Mouse (Mus musculus): Measurements from ENCODE around the gene Nufip2. TPM values are rescaled to one million over a fixed set of nuclear protein-coding genes. Genes with fewer than 3 reads are reported as not detected.

The Nufip2 gene
- polyA plus RNA-seq, 1 experiment, result 9.3 TPM

DNA sequence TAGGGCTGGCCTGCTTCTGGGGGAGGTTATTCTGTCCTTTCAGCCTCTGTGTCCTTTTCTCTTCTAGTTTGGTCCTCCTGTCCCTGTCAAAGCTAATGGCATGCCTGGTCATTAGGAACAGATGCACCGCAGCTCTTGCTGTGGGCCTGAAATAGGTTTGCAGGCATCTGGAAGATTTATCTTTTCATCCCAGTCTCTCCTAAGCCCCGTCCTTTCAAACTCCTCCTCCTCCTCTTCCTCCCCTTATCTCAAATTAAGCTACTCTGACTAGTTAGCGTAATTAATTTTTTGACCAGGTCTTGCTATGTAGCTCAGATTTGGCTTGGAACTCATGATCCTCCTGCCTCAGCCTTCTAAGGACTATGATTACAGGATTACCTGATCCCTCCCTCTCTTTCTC lies 67.5 kb downstream of the Nufip2 start:
- no peak overlapping the region for H3ac ChIP-seq (ENCODE audit: control insufficient read depth, insufficient read length)
- no peaks in the 10 kb centered on the region for H3K36me3 ChIP-seq (ENCODE audit: control insufficient read depth, insufficient read depth)
- no peak overlapping the region for H3K4me2 ChIP-seq (ENCODE audit: low read depth)
- H3K79me2 ChIP-seq (ENCODE audit: control insufficient read depth, insufficient read depth), result no peaks in the 10 kb centered on the region
- no peak overlapping the region for H3K4me3 ChIP-seq
- no peak for TF ChIP-seq POLR2AphosphoS2 (IDR thresholded peaks at IDR 0.05; ENCODE audit: insufficient read length, low read depth)
- no peak for TF ChIP-seq MYOD1 (IDR thresholded peaks at IDR 0.05; ENCODE audit: control insufficient read depth in 1 of 3, insufficient read length in 2 of 3, low read depth in 2 of 3)
- no peak for TF ChIP-seq USF1 (IDR thresholded peaks at IDR 0.05; ENCODE audit: low read depth)
- TF ChIP-seq TCF3 (IDR thresholded peaks at IDR 0.05; ENCODE audit: insufficient read length, low read depth), result no peak
- no peak for TF ChIP-seq REST (IDR thresholded peaks at IDR 0.05; ENCODE audit: insufficient read depth, insufficient read length)
- no peak for TF ChIP-seq MYOG (IDR thresholded peaks at IDR 0.05; ENCODE audit: control insufficient read depth in 1 of 3, insufficient read depth in 1 of 3, insufficient read length in 2 of 3, low read depth in 2 of 3)
- no peak for TF ChIP-seq TCF12 (IDR thresholded peaks at IDR 0.05; ENCODE audit: insufficient read depth, poor library complexity, severe bottlenecking)
- H3K27me3 ChIP-seq (ENCODE audit: control insufficient read depth, insufficient read depth, insufficient read length), result peaks cover 5% of the 10 kb centered on the region

DNA sequence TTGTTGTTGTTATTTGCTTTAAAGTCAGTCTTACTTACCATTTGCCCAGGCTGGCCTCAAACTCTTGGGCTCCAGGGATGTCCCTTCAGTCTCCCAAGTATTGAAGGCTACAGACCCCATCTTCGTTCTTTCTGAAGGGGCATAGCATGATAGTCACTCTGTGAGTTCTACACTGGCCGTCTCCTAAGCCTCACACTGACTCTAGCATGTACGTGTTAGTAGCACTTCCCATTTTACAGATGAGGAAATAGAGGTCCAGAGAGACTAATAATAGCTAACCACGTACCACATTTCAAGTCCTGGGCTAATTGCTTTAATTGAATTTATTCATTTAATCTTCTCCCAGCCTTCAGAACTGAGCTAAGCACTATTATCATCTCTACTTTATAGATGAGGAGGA lies 74.1 kb downstream of the Nufip2 start:
- H3ac ChIP-seq (ENCODE audit: control insufficient read depth, insufficient read length), result no peak overlapping the region
- H3K4me2 ChIP-seq (ENCODE audit: low read depth), result no peak overlapping the region
- no peaks in the 10 kb centered on the region for H3K36me3 ChIP-seq (ENCODE audit: control insufficient read depth, insufficient read depth)
- H3K4me3 ChIP-seq, result no peak overlapping the region
- no peak for TF ChIP-seq E2F4 (IDR thresholded peaks at IDR 0.05; ENCODE audit: insufficient read depth)
- TF ChIP-seq MYOG (IDR thresholded peaks at IDR 0.05; ENCODE audit: control insufficient read depth in 1 of 3, insufficient read depth in 1 of 3, insufficient read length in 2 of 3, low read depth in 2 of 3), result no peak
- TF ChIP-seq SRF (IDR thresholded peaks at IDR 0.05; ENCODE audit: control insufficient read depth, insufficient read length, low read depth), result no peak
- TF ChIP-seq TCF12 (IDR thresholded peaks at IDR 0.05; ENCODE audit: insufficient read depth, poor library complexity, severe bottlenecking), result no peak
- no peak for TF ChIP-seq CEBPB (IDR thresholded peaks at IDR 0.05; ENCODE audit: insufficient read depth, poor library complexity, severe bottlenecking)
- no peak for TF ChIP-seq TCF3 (IDR thresholded peaks at IDR 0.05; ENCODE audit: insufficient read length, low read depth)
- TF ChIP-seq MAX (IDR thresholded peaks at IDR 0.05; ENCODE audit: low read depth), result no peak
- TF ChIP-seq USF1 (IDR thresholded peaks at IDR 0.05; ENCODE audit: low read depth), result no peak
- TF ChIP-seq REST (IDR thresholded peaks at IDR 0.05; ENCODE audit: insufficient read depth, insufficient read length), result no peak
- TF ChIP-seq MYOD1 (IDR thresholded peaks at IDR 0.05; ENCODE audit: control insufficient read depth in 1 of 3, insufficient read length in 2 of 3, low read depth in 2 of 3), result no peak
- TF ChIP-seq POLR2A (IDR thresholded peaks at IDR 0.05; ENCODE audit: insufficient read length, low read depth), result no peak
- TF ChIP-seq POLR2AphosphoS2 (IDR thresholded peaks at IDR 0.05; ENCODE audit: insufficient read length, low read depth), result no peak
- H3K79me2 ChIP-seq (ENCODE audit: control insufficient read depth, insufficient read depth), result peaks cover 15% of the 10 kb centered on the region
- no peaks in the 10 kb centered on the region for H3K27me3 ChIP-seq (ENCODE audit: control insufficient read depth, insufficient read depth, insufficient read length)

DNA sequence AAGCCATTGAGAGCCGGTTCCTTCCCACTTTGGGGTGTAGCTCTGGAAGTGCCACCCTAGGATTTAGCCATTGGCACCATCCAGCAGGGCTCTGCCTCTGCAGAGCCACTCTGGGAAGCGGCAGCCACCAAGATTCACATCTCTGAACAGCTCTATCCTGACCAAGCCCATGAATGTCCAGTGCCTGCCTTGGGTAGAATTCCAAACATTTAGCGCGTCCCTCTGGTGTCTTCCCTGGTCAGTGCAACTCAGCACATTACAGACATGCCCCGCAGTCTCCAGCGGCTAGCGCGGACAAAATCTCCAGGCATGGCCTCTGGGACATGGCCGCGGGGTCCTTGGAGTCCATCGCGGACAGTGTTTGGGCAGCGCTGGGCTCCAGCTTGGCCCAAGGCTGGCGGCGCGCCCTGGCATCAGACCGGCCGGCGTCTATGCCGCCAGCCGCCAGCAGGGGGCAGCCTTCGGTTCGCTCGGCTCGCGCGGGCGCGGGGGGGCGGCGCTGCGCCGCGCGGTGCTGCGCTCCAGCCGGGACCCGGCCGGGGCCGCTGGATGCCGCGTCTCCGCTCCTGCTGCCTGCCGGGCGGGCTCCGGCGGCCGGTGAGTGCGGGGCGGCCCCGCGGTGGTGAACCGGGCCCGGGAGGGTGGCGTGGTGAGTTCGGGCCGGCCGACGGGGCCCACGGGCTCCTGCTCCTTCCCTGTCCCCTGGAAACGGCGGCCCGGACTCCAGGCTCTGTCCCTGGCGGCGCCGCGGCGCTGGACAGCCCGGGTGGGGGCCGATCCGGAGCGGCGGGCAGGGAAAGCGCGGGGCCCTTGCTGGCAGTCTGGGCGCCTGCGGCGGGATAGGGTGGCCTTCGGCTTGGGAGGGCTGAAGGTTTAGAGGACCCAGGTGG lies 77.1 kb downstream of the Nufip2 start, which contains the start of gene Myo18a:
Gene Myo18a (plus strand): TSS at position 464 of the 890 bp plus-strand sequence.
- H3K79me2 ChIP-seq (ENCODE audit: control insufficient read depth, insufficient read depth), result peaks cover 33% of the 10 kb centered on the region
- no peaks in the 10 kb centered on the region for H3K36me3 ChIP-seq (ENCODE audit: control insufficient read depth, insufficient read depth)
- no peaks in the 10 kb centered on the region for H3K27me3 ChIP-seq (ENCODE audit: control insufficient read depth, insufficient read depth, insufficient read length)
- TF ChIP-seq SRF (IDR thresholded peaks at IDR 0.05; ENCODE audit: control insufficient read depth, insufficient read length, low read depth) (no peak), REST (IDR thresholded peaks at IDR 0.05; ENCODE audit: insufficient read depth, insufficient read length) (no peak), CEBPB (IDR thresholded peaks at IDR 0.05; ENCODE audit: insufficient read depth, poor library complexity, severe bottlenecking) (no peak), TCF12 (IDR thresholded peaks at IDR 0.05; ENCODE audit: insufficient read depth, poor library complexity, severe bottlenecking) (no peak), MYOG (IDR thresholded peaks at IDR 0.05; ENCODE audit: control insufficient read depth in 1 of 3, insufficient read depth in 1 of 3, insufficient read length in 2 of 3, low read depth in 2 of 3) (peak in 1 of 3 experiments; percentile 34), POLR2AphosphoS2 (IDR thresholded peaks at IDR 0.05; ENCODE audit: insufficient read length, low read depth) (peak; percentile 47), POLR2A (IDR thresholded peaks at IDR 0.05; ENCODE audit: insufficient read length, low read depth) (peak; percentile 84), MYOD1 (IDR thresholded peaks at IDR 0.05; ENCODE audit: control insufficient read depth in 1 of 3, insufficient read length in 2 of 3, low read depth in 2 of 3) (peak in 1 of 3 experiments; percentile 32), USF1 (IDR thresholded peaks at IDR 0.05; ENCODE audit: low read depth) (no peak), MAX (IDR thresholded peaks at IDR 0.05; ENCODE audit: low read depth) (no peak)
- H3ac ChIP-seq (ENCODE audit: control insufficient read depth, insufficient read length), result peak within 1 kb of the TSS; percentile 83
- peak within 1 kb of the TSS; percentile 39 for H3K4me3 ChIP-seq
- H3K4me2 ChIP-seq (ENCODE audit: low read depth), result peak within 1 kb of the TSS; percentile 87

DNA sequence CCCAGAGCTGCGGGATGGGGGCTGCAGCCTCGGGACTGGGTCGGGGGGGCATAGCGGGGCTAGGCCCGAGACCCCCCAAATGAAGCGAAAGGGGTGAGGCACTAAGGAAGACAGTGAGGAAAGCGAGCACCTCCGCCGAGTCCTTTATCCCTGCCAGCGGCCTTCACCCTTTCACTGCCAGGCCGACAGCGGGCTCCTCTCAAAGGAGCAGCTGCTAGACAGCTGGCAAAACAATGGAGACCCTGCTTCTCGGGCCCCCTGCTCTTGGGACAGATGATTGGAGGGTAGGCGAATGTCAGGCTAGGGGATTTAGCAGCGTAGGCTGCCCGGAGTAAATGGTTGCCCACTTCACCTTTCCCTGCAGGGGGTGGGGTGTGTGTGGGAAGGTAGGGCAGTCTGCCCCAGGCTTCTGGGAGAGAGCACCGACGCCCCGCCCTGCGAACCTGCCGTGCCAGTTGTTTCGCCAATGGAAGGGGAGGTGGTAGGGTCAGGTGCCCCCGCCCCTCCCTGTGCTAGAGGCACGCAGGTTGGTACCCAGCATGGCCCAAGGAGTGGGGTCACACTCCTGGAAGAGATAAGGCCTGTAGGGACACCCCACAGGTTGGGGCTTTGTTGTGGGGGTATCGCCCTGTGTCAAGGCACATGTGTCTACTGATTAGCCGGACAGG lies 77.9 kb downstream of the Nufip2 start:
- H3ac ChIP-seq (ENCODE audit: control insufficient read depth, insufficient read length), result peak overlapping the region; percentile 83
- H3K79me2 ChIP-seq (ENCODE audit: control insufficient read depth, insufficient read depth), result peaks cover 36% of the 10 kb centered on the region
- peak overlapping the region; percentile 39 for H3K4me3 ChIP-seq
- no peaks in the 10 kb centered on the region for H3K36me3 ChIP-seq (ENCODE audit: control insufficient read depth, insufficient read depth)
- no peaks in the 10 kb centered on the region for H3K27me3 ChIP-seq (ENCODE audit: control insufficient read depth, insufficient read depth, insufficient read length)
- H3K4me2 ChIP-seq (ENCODE audit: low read depth), result peak overlapping the region; percentile 87
- no peak for TF ChIP-seq CEBPB (IDR thresholded peaks at IDR 0.05; ENCODE audit: insufficient read depth, poor library complexity, severe bottlenecking)
- TF ChIP-seq MYOD1 (IDR thresholded peaks at IDR 0.05; ENCODE audit: control insufficient read depth in 1 of 3, insufficient read length in 2 of 3, low read depth in 2 of 3), result peak in 2 of 3 experiments; percentile 64 to 65
- no peak for TF ChIP-seq POLR2A (IDR thresholded peaks at IDR 0.05; ENCODE audit: insufficient read length, low read depth)
- TF ChIP-seq MYOG (IDR thresholded peaks at IDR 0.05; ENCODE audit: control insufficient read depth in 1 of 3, insufficient read depth in 1 of 3, insufficient read length in 2 of 3, low read depth in 2 of 3), result peak in 1 of 3 experiments; percentile 74
